Mouse (Mus musculus) induced T-regulatory cell, adult 2 months (primary cell): ENCODE results near the gene Ube2j1.
A peak's percentile ranks its signal among the peaks of the same experiment; 100 is the strongest.

Source experiments
- DNase-seq: peaks from one replicate; pipeline ENCODE4 v3.0.0-alpha.2; 2012; ENCODE audit warnings: low read depth

Gene Ube2j1

DNA sequence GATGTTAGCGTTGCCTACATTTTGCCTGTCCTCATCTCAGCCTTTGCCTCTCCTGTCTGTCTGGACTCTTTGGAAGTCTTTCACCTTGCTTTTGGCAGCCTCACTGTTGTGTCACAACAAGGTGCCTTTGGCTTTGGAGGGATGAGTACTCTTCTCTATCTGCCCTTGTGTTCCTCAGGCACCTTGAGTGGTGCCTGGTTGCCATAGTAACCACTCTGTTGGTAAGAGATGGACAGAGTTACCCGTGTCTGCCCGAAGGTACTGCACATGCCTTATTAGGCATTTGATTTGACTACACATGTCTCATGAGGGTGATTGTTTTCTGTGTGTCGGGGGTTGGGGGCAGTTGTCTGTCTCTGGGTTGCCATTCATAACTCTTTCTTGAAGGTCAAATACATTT lies 18.7 kb upstream of the Ube2j1 start:
- no peak for DNase-seq

DNA sequence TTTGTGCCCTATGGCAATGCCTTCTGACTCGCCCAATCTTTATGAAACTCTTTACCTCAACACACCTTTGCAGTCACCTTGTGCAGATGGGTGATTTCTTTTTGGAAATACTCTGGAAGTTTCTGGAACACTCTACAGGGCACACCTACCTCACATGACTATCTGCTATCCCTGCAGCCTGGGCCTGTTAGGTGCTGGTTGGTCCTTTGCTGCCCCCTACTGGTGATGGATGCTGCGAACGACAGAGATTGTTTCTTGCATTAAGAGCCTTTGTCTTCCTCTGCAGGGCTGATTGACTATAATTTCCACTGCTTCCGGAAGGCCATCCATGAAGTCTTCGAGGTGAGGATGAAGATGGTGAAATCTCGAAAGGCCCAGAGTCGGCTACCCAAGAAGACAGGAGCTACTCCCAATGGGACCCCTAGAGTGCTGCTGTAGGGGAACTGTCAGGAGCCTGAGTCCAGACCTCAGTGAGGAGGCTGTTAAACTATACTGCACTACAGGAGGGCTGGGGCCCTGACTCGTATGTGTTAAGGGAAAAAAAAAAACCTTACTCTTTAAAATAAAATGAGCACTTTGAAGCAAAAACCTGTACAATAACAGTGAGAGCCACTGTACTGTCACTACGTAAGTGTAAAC lies 12.7 kb upstream of the Ube2j1 start:
- peak; percentile 92 for DNase-seq

DNA sequence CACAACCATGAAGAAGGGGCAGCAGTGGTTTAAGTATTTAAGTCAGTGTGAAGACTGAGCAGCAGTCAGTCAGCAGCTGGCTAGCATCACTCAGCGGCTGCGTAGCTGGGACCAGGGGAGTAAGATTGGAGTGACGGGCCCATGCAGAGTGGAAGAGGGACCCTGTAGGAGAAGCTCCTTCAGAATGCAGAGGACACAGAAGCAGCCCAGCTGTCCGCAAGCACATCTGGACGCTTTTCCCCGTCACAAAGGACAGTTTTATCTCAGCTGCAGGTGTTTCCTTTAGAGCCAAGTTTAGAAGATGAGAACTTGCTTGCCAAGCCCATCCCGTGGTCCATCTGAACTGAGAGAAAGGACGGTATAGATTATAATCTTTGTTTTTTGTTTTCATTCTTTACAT lies 6.8 kb upstream of the Ube2j1 start:
- no peak for DNase-seq

DNA sequence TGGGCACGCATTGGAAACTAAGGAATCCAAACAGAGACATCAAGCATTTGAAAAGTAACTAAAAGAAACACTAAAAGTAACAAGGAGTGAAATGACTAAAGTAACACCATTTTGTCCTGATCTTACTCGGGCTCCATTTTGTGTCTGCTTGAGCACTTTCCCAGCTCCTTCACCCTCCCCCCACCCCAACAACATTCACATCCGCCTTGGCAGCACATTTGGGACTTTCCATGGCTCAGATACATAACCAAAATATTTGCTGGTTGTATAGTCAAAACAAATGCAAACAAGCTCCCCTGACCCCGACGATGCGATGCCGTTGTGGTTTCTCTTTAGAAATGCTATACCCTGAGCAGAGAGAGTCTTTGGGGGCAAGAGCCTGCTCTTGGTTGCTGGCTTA lies 2.1 kb upstream of the Ube2j1 start:
- peak; percentile 51 for DNase-seq

DNA sequence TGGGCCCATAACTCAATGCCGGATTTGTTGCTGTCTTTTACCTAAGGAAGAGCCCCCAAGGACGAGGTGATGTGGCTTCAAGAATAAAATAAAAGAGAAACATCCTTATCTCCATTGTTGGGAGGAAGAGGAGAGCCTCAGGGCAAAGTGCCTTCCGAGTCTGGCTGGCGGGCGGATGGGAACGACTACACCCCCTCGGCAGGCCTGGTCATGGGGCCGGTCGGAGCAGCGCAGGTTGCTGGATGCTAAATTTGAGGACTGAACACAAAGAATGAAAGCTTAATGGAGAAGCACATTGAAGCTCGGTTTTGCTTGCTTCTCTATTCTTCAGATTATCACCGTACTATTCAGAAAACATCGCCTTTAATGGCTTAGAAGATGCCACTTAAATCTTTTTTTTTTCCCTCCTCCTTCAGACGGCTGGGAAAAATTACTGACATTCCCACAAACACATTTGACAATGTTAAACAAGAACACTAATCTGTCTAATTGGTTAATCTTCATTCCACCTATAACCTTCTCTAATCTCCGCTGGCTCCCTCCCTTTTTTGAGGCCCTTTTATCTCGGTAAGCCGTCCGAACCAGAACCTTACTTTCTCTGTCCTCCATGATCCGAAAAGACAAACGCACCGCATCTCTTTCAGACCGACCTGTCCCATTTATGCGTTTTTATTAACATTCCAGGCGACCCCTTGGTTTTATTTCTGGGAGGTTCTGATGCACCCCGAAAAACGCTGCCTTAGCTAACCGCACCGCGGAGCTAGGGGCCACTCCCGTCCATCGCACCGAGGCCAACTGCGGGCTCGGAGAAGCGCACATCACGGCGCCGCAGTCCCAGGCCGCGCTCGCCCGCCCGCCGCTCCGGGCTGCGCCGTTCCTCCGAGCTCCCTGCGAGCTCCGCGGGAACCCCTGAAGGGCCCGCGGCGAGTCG lies 687 bp upstream of the Ube2j1 start:
- no peak for DNase-seq

DNA sequence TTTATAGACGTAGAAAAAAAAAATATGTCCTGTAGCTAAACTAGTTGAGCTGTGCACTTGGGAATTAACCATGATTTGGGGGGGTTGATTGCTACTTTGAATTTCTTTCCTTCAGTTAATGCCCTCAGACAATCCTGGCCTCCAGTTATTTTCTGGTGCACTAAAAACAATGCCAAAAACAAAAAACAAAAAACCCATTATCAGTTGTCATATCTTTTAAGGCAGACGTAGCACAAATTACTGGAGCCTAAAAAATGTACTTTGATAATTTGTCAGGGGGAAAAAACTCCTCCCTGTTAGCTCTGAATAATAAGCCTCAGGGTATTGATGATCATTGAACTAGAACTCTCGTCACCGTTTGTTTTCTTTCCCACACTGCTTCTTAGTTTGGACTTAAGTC lies 829 bp downstream of the Ube2j1 start:
- peak; percentile 49 for DNase-seq

DNA sequence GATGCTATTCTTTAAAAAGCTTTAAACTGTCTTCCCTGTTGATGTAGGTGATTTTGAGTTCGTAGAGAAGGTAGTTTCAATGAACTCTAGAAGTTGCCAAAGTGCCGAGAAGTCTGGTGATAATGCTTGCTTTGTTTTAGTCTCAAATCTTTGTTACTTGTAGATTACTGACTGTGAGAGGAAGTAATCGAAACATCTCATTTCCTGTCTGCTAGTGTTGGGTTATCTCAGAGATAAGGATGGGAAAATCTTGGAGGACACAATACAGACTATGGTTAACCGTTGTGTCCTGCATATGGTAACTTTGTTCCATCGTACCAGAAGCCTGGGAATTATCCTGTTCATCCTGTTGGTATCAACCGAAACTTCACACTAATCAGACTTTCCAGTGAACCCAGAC lies 2.3 kb downstream of the Ube2j1 start:
- peak; percentile 62 for DNase-seq

DNA sequence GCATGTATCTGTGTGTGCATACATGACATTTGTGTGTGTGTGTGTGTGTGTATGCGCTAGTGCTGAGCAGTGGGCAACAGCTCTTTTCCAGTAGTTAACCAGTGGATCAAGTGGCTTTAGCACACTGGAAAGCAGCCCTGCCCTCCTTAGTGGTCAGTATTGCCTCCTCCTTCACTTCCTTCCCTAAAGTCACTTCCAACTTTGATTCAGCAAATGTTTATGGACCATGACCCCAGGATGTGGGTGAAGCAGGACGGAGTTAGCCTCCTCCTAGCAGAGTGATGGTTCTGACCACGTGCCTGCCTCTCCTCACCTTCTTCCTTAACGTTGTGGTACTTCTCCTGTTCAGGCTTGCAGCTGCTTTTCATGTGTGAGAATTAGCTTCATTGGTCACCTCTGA lies 8.6 kb downstream of the Ube2j1 start:
- DNase-seq, result no peak

DNA sequence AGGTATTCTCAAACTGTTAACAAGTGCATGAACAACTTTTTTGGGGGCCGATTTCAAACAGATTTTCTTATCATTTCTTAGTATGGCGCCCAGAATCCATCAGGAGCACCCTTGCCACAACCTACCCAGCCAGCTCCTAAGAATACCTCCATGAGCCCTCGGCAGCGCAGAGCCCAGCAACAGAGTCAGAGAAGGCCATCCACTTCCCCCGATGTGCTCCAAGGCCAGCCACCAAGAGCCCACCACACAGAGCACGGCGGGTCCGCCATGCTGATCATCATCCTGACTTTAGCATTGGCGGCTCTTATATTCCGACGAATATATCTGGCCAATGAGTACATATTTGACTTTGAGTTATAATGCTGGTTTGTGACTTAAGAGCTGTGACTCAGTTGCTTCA lies 18.4 kb downstream of the Ube2j1 start:
- DNase-seq, result no peak

DNA sequence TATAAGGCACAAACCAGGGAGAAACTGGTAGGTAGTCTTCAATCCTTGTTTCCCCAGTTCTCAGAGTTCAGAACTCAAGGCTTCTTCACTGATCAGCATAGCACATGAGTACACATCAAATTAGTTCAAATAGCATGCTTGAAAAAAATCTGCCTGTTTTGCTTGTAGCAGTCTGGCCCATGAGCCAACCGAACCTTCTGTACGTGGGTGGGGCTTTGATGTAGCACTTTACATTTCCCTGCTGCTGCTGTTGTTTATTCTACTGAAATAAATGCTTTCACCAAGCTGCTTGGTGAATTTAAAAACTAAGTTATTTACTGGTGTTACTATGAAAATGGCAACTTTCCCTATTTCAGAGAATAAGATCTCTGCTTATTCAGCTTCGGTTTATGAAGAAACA lies 20.8 kb downstream of the Ube2j1 start:
- DNase-seq, result no peak

DNA sequence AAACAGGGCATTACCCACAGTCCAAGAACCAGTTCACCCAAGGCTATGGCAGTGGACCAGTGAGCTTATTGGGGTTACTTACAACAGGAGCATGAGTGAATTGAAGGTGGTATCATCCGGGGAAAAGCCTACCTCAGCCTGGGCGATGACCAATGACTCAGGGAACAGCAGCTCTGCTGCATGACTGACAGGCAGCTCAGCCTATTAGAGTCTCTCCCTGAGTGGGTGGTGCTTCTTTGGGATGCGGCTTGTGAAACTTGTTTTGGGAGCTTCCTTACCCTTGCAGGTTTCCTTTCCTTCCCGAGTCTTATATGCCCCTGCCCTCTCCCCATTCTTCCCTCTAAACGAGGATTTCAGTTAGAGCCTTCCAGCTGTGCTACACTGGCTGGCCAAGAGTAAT lies 21.4 kb downstream of the Ube2j1 start:
- peak; percentile 28 for DNase-seq

DNA sequence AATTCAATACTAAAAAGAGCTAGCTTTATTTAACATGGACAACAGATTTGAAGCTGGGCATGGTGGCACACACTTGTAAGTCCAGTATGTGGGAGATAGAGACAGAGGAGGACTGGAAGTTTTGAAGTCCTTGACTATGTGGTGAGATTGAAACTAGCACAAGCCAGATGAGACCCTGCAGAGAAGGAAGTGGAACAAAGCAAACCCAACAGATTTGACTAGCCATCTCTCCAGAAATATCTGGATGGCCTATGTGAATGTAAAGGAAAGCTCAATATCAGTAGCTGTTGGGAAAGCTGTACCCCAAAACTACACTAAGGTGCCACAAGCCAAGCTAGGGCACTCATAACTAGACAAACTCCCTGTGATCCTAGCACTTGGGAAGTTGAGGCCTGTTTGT lies 23.2 kb downstream of the Ube2j1 start:
- DNase-seq, result no peak

DNA sequence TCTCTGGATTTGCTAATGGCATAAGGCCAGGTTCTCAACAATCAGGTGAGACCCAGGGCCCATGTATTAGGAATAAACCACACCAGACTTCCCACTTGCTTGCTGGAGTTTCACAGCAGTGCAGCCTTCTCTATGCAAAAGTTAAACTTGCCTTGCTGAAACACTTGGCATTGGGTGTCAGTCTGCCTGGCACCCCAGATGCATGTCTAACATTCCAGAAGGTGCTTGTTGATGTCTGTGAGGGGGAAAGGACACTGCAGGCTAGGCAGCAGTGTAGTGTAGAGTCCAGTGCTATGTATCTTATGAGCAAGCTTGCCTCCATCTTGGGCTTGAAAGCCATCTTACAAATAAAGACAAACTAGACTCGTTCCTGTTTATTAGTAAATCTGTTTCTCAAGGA lies 25.1 kb downstream of the Ube2j1 start:
- DNase-seq, result no peak

DNA sequence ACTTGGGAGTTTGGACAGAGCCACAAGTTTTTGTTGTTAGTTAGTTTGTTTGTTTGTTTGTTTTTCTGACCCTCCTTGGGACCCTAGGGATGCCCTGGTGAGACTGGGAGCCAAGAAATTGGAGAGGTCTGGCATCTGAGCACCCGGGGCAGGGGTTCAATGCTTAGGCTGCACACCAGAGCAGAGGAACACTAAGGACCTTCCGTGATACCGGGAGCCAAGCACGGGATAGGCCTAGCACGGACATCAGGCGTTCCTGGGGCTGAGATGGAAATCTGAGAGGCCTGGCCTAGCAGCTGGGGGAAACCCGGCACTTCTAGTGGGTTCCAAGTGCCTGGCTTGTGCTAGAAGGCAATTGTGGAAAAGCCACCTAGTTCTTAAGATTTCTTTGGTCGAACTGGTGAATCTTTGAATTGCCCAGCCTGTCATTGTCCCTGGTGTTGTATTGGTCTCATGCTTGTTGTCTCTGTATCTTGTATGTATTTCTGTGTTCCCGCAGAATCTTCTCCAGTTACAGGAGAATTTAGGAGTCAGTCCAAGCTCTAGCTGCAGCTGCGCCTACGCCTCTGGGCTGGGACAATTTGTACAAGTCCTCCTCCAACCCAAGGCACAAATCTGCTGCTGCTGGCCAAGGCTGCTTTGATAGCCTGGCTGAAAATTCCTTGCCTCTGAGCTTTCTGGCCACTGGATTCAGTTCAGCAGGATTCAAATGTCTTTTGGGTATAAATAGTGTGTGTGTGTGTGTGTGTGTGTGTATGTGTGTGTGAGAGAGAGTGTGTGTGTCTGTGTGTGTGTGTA lies 26.9 kb downstream of the Ube2j1 start:
- DNase-seq, result no peak

DNA sequence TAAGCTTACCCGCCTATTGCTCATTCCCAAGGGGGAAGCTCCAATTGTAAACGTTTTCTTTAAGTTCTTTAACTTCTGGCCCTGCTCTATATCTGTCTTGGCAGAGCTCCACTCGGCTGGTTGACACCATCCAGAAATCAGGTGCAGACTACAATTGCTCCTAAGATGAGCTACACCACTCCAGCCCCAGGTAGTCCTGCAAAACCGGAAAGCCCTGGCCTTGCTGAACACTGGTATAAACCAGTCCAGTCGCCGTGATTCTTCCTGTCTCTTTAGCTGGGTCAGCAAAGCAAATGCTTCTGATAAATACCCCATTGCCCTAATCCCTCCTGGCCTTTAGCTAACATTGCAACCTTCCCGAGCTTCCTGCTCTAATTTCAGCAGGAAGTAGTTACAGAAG lies 29.9 kb downstream of the Ube2j1 start:
- no peak for DNase-seq

DNA sequence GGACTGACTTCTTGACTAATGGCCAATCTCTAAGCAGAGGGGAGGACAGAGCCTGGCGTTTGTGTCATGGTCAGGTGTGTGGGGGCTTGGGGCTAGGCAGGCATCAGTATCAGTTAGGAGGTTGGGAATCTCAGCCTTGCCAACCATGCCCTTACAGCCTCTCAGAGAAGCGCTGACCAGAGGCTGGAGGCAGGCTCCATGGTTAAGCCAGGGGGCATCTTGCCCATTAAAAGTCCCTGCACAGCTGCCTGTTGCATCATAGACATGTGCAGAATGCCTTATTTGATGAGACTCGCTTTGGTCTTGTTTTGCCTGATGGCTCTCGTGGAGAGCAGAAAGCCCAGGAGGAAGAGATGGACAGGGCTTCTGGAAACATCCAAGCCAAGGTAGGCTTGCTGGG lies 31.8 kb downstream of the Ube2j1 start, which contains the start of gene Gabrr2:
Gabrr2 (plus strand) TSS at position 19 of the 400 bp plus-strand sequence.
- DNase-seq, result no peak

DNA sequence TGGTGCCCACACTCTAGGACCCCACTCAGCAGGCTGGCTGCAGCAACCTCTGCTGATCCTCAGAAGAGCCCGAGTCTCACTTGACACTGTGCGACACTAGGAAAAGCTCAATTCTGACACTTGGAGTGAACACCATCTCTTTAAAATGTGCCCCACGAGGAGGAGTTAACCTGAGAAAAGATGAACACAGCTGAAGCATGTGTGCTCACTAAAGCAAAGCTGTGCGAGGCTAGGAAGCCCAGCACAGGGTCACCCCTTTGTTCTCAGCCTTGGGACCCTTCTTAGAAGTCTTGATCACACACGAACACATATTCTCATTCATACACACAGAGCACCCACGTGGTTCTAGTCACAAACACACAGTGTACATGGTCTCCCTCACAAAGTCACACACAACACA lies 33.8 kb downstream of the Ube2j1 start:
- no peak for DNase-seq

DNA sequence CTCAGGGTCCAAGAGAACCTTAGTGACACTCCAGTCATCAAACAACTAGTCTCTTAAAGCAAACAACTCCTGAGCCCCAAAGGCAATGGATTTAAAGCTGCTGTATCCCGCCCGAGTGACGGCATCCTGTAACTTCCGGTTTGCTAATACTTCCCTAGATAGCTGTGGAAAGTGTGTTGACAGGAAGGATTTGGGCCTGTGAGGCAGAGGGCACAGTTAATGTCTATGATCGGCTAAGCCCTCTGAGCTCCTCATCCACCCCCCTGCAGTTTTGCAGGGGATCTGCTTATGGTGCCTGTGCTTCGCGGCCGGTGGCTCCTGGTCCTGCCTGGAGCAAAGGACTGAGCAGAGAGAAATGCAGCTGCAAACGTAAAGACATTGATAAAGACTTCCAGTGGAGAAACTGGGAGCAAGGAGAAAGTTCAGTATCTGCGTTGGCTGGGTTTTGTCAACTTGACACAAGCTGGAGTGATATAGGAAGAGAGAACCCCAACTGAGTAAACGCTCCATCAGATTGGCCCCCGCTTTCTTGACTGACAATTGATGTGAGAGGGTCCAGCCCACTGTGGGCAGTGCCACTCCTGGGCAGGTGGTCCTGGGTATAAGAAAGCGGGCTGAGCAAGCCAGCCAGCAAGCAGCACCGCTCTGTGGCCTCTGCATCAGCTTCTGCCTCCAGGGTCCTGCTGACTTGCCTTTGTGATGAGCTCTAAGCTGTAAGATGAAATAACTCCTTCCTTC lies 35.2 kb downstream of the Ube2j1 start:
- no peak for DNase-seq

DNA sequence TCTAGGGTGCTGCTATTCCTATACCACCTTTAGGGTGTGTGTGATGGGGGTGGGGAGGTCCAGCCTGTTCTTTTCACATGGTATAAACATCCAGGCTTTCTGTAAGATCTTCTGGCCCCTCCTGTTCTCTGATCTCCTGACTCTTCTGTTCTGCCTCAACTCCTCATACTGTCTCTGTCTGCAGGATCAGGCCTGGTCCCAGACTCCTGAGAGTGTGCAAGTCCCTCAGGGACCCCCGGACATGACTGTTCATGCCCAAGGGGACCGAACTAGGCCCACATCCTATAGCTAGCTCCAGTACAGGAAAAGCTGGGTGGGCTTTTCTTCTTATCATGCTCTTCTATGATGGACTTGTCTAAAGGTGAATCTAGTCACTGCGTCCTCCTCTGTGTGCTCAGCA lies 36.1 kb downstream of the Ube2j1 start:
- no peak for DNase-seq

DNA sequence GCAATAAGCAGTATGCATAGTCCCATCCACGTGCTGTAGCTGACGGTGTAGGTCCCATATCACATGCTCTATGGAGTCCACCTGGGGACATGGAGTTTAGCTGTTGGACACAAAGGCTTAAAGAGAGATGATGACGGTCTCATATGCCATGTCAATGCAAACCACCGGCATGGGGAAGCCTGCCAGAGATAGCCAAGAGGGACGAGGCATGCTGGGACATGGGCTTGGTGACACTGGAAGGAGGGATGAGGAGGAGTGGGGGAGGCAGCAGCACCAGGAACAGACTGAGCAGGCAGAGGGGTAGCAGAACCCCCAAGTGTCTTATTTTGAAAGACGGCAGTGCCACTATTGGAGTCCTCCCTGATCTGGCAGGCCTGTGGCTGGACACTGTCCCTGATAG lies 36.6 kb downstream of the Ube2j1 start:
- no peak for DNase-seq

DNA sequence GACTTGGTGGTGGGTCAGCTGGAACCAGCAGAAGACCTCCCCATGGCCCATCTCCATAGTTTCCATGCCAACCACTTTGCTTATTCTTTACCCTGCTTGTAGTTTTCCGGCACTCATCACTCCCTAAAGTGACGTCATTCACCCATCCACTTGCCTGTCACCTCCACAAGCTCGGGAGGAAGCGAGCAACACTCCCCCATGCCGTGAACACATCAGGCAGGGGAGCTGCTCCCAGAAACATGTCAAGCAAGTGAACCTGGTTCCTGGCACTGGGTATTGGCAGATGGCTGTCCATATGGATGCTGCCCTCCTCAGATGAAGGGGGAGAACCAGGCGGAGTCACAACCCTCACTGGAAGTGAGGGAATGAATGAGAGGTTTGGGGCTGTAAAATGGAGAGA lies 37.7 kb downstream of the Ube2j1 start:
- DNase-seq, result no peak

DNA sequence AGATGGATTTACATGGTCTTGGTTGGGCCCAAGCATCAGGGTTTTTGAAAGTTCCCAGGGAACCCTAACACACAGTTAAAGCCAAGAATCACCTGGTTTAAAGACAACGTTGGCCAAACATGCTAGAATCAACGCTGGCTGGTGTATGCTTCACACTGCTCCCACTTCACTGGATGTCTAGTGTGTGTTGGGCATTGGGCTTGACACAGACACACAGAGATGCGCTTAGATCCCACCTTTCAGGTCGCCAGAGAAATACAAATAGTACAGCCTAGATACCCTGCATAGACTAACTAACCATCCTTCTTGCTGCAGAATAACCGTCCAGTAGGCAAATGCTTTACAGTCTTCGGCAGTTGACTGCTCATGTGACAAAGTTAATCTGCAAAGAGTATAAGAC lies 39.1 kb downstream of the Ube2j1 start:
- DNase-seq, result no peak
